Mouse (Mus musculus): Measurements from ENCODE around the gene Ubxn6. TPM values are rescaled to one million over a fixed set of nuclear protein-coding genes. Genes with fewer than 3 reads are reported as not detected.

Gene Ubxn6
- total RNA-seq (2021): 10 to 100 TPM; 55.6 to 64.3 TPM
- long read RNA-seq, experiment 1, transcript Ubxn6-201 (11 exons, 2,949 nt): major isoform, 87 of 93 reads
- long read RNA-seq, experiment 1, partial matches to known transcripts: 2 of 93 reads
- long read RNA-seq, experiment 1, other reads (novel, unspliced or antisense): 4 of 93 reads
- long read RNA-seq, experiment 2, transcript Ubxn6-201 (11 exons, 2,949 nt): major isoform, 119 of 126 reads
- long read RNA-seq, experiment 2, partial matches to known transcripts: 5 of 126 reads
- long read RNA-seq, experiment 2, other reads (novel, unspliced or antisense): 2 of 126 reads

GRCm38 (mm10) chr17:56074827-56075208 lies at the start of gene Ubxn6:
Gene Ubxn6 (minus strand): TSS chr17:56075028.
- intact Hi-C loops (cut with DNase I): loop anchor here (5.0 kb wide), 2 partner anchors 38 to 118 kb away; partner anchors contain the start of genes Sh3gl1 and Yju2
- peak; percentile 99 for DNase-seq
- Histone ChIP-seq H3K27ac (peak within 1 kb of the TSS; percentile 98), H3K4me3 (peak within 1 kb of the TSS; percentile 97)
- peak; percentile 51 for TF ChIP-seq CTCF (IDR thresholded peaks at IDR 0.05)

GRCm38 (mm10) chr17:56123681-56124340 lies 49.0 kb upstream of the Ubxn6 start:
- Histone ChIP-seq H3K4me3 (no peak overlapping the region), H3K27ac (no peak overlapping the region)
- no peak for DNase-seq
- intact Hi-C loops (cut with DNase I): no loop called here
- no peak for TF ChIP-seq CTCF (IDR thresholded peaks at IDR 0.05)

GRCm38 (mm10) chr17:56123161-56123560 lies 48.3 kb upstream of the Ubxn6 start:
- H3K4me3 ChIP-seq: no peak overlapping the region
- intact Hi-C loops (cut with DNase I): no loop called here

GRCm38 (mm10) chr17:56121826-56122225 lies 47.0 kb upstream of the Ubxn6 start, which contains the start of gene Lrg1:
Gene Lrg1 (minus strand): TSS chr17:56122001.
- H3K4me3 ChIP-seq: peak within 1 kb of the TSS; percentile 74
- DNase-seq: no peak
- H3K27ac ChIP-seq: peak within 1 kb of the TSS; percentile 93
- intact Hi-C loops (cut with DNase I): no loop called here
- TF ChIP-seq CTCF (IDR thresholded peaks at IDR 0.05): no peak

More at GRCm38 (mm10) chr17:56123161-56123560, 48.3 kb upstream of the Ubxn6 start:
- H3K27ac ChIP-seq: no peak overlapping the region
- no peak for DNase-seq
- no peak for TF ChIP-seq CTCF (IDR thresholded peaks at IDR 0.05)

GRCm38 (mm10) chr17:56119981-56120880 lies 45.4 kb upstream of the Ubxn6 start:
- intact Hi-C loops (cut with DNase I): loop anchor here (10.0 kb wide), 1 partner anchor 485 kb away; the partner anchor contains the start of gene 2410015M20Rik
- TF ChIP-seq CTCF (IDR thresholded peaks at IDR 0.05): no peak
- peak; percentile 87 for DNase-seq
- Histone ChIP-seq H3K27ac (peak overlapping the region; percentile 93), H3K4me3 (peak overlapping the region; percentile 74)

GRCm38 (mm10) chr17:56119431-56119830 lies 44.6 kb upstream of the Ubxn6 start:
- peak overlapping the region; percentile 93 for H3K27ac ChIP-seq
- TF ChIP-seq CTCF (IDR thresholded peaks at IDR 0.05): no peak
- intact Hi-C loops (cut with DNase I): loop anchor here (10.0 kb wide), 1 partner anchor 485 kb away; the partner anchor contains the start of gene 2410015M20Rik
- peak overlapping the region; percentile 74 for H3K4me3 ChIP-seq
- DNase-seq: peak; percentile 38

GRCm38 (mm10) chr17:56117251-56117710 lies 42.5 kb upstream of the Ubxn6 start, which contains the start of gene Plin5:
Gene Plin5 (minus strand): TSS chr17:56117596.
- Histone ChIP-seq H3K4me3 (peak within 1 kb of the TSS; percentile 73), H3K27ac (peak within 1 kb of the TSS; percentile 87)
- no peak for TF ChIP-seq CTCF (IDR thresholded peaks at IDR 0.05)
- intact Hi-C loops (cut with DNase I): loop anchor here (10.0 kb wide), 1 partner anchor 488 kb away; the partner anchor contains the start of gene 2410015M20Rik
- DNase-seq: peak; percentile 88

- TF ChIP-seq CTCF (IDR thresholded peaks at IDR 0.05): no peak
- no peak for DNase-seq
- Histone ChIP-seq H3K27ac (peak overlapping the region; percentile 87), H3K4me3 (peak overlapping the region; percentile 73)
- intact Hi-C loops (cut with DNase I): loop anchor here (10.0 kb wide), 1 partner anchor 489 kb away; the partner anchor contains the start of gene 2410015M20Rik
Observed at GRCm38 (mm10) chr17:56116193-56116592, 41.4 kb upstream of the Ubxn6 start.

GRCm38 (mm10) chr17:56112743-56113142 lies 37.9 kb upstream of the Ubxn6 start:
- H3K27ac ChIP-seq: no peak overlapping the region
- DNase-seq: no peak
- intact Hi-C loops (cut with DNase I): loop anchor here (10.0 kb wide), 1 partner anchor 492 kb away; the partner anchor contains the start of gene 2410015M20Rik
- no peak overlapping the region for H3K4me3 ChIP-seq
- no peak for TF ChIP-seq CTCF (IDR thresholded peaks at IDR 0.05)

- peak; percentile 74 for DNase-seq
- TF ChIP-seq CTCF (IDR thresholded peaks at IDR 0.05): peak; percentile 95; the same call in 1 of the 2 replicates
- Histone ChIP-seq H3K27ac (peak overlapping the region; percentile 100), H3K4me3 (no peak overlapping the region)
- intact Hi-C loops (cut with DNase I): loop anchor here (10.0 kb wide), 1 partner anchor 493 kb away; the partner anchor contains the start of gene 2410015M20Rik
Observed at GRCm38 (mm10) chr17:56111864-56112263, 37.0 kb upstream of the Ubxn6 start.

- no peak for DNase-seq
- peak overlapping the region; percentile 85 for H3K4me3 ChIP-seq
- peak overlapping the region; percentile 100 for H3K27ac ChIP-seq
- intact Hi-C loops (cut with DNase I): loop anchor here (10.0 kb wide), 1 partner anchor 494 kb away; the partner anchor contains the start of gene 2410015M20Rik
- TF ChIP-seq CTCF (IDR thresholded peaks at IDR 0.05): no peak
Observed at GRCm38 (mm10) chr17:56111021-56111420, 36.2 kb upstream of the Ubxn6 start.
